Mouse (Mus musculus): ENCODE data around the gene Mpst. TPM values are rescaled to one million over a fixed set of nuclear protein-coding genes. Genes with fewer than 3 reads are reported as not detected.

Mpst gene
- total and polyA plus RNA-seq, 3 experiments, result 19.9 to 101 (median 20.2) TPM

- H3K4me3 ChIP-seq (ENCODE audit: low read depth, low read length), result no peak overlapping the region
- peaks cover 12% of the 10 kb centered on the region for H3K4me1 ChIP-seq (ENCODE audit: insufficient read depth, low read depth, low read length)
- H3K36me3 ChIP-seq (replicated peaks), result no peaks in the 10 kb centered on the region
- DNase-seq (ENCODE audit: low spot score), result no peak
- ATAC-seq (ENCODE audit: extremely low read depth, insufficient number of reproducible peaks, low FRiP score, poor library complexity, severe bottlenecking), result no peak
- no peak for TF ChIP-seq CTCF (IDR thresholded peaks at IDR 0.05; ENCODE audit: low read depth, low read length)
- TF ChIP-seq POLR2AphosphoS5 (IDR thresholded peaks at IDR 0.05; ENCODE audit: insufficient replicate concordance, low read depth, low read length), result no peak
- TF ChIP-seq GATA2 (IDR thresholded peaks at IDR 0.05; ENCODE audit: borderline replicate concordance, low read depth, low read length), result no peak
- TF ChIP-seq TAL1 (conservative IDR thresholded peaks at IDR 0.05; ENCODE audit: low read depth, low read length), result no peak
- no peak for TF ChIP-seq GATA1 (IDR thresholded peaks at IDR 0.05; ENCODE audit: borderline replicate concordance, low read length)
- H3K9me3 ChIP-seq (replicated peaks), result no peaks in the 10 kb centered on the region
- H3K27me3 ChIP-seq (ENCODE audit: insufficient read depth, low read length), result peaks cover 69% of the 10 kb centered on the region
These were observed 4.9 kb upstream of the Mpst start for GRCm38 (mm10) chr15:78401345-78401744.

- DNase-seq (ENCODE audit: low spot score), result no peak
- Histone ChIP-seq H3K4me1 (ENCODE audit: insufficient read depth, low read depth, low read length) (peaks cover 18% of the 10 kb centered on the region), H3K4me3 (ENCODE audit: low read depth, low read length) (no peak overlapping the region), H3K9me3 (replicated peaks) (no peaks in the 10 kb centered on the region), H3K27me3 (ENCODE audit: insufficient read depth, low read length) (peaks cover 67% of the 10 kb centered on the region), H3K36me3 (replicated peaks) (no peaks in the 10 kb centered on the region)
- no peak for TF ChIP-seq GATA1 (IDR thresholded peaks at IDR 0.05; ENCODE audit: borderline replicate concordance, low read length)
- TF ChIP-seq POLR2AphosphoS5 (IDR thresholded peaks at IDR 0.05; ENCODE audit: insufficient replicate concordance, low read depth, low read length), result no peak
- ATAC-seq (ENCODE audit: extremely low read depth, insufficient number of reproducible peaks, low FRiP score, poor library complexity, severe bottlenecking), result no peak
These were observed 4.3 kb upstream of the Mpst start for GRCm38 (mm10) chr15:78401921-78402320.

GRCm38 (mm10) chr15:78402423-78402822 is 3.8 kb upstream of the Mpst start:
- DNase-seq (ENCODE audit: low spot score), result no peak
- TF ChIP-seq POLR2AphosphoS5 (IDR thresholded peaks at IDR 0.05; ENCODE audit: insufficient replicate concordance, low read depth, low read length), result no peak
- no peak for TF ChIP-seq TAL1 (conservative IDR thresholded peaks at IDR 0.05; ENCODE audit: low read depth, low read length)
- no peak for TF ChIP-seq GATA1 (IDR thresholded peaks at IDR 0.05; ENCODE audit: borderline replicate concordance, low read length)
- no peak for TF ChIP-seq GATA2 (IDR thresholded peaks at IDR 0.05; ENCODE audit: borderline replicate concordance, low read depth, low read length)
- TF ChIP-seq CTCF (IDR thresholded peaks at IDR 0.05; ENCODE audit: low read depth, low read length), result no peak
- Histone ChIP-seq H3K27me3 (ENCODE audit: insufficient read depth, low read length) (peaks cover 67% of the 10 kb centered on the region), H3K36me3 (replicated peaks) (no peaks in the 10 kb centered on the region), H3K4me3 (ENCODE audit: low read depth, low read length) (no peak overlapping the region), H3K4me1 (ENCODE audit: insufficient read depth, low read depth, low read length) (peaks cover 23% of the 10 kb centered on the region), H3K9me3 (replicated peaks) (no peaks in the 10 kb centered on the region)
- no peak for ATAC-seq (ENCODE audit: extremely low read depth, insufficient number of reproducible peaks, low FRiP score, poor library complexity, severe bottlenecking)

- H3K4me3 ChIP-seq (ENCODE audit: low read depth, low read length), result no peak overlapping the region
- no peak for TF ChIP-seq GATA2 (IDR thresholded peaks at IDR 0.05; ENCODE audit: borderline replicate concordance, low read depth, low read length)
- TF ChIP-seq CTCF (IDR thresholded peaks at IDR 0.05; ENCODE audit: low read depth, low read length), result no peak
- TF ChIP-seq TAL1 (conservative IDR thresholded peaks at IDR 0.05; ENCODE audit: low read depth, low read length), result no peak
- no peak for TF ChIP-seq POLR2AphosphoS5 (IDR thresholded peaks at IDR 0.05; ENCODE audit: insufficient replicate concordance, low read depth, low read length)
- no peak for TF ChIP-seq GATA1 (IDR thresholded peaks at IDR 0.05; ENCODE audit: borderline replicate concordance, low read length)
- H3K36me3 ChIP-seq (replicated peaks), result peaks cover 2% of the 10 kb centered on the region
- DNase-seq (ENCODE audit: low spot score), result no peak
- no peaks in the 10 kb centered on the region for H3K9me3 ChIP-seq (replicated peaks)
- peaks cover 58% of the 10 kb centered on the region for H3K27me3 ChIP-seq (ENCODE audit: insufficient read depth, low read length)
- H3K4me1 ChIP-seq (ENCODE audit: insufficient read depth, low read depth, low read length), result peaks cover 32% of the 10 kb centered on the region
- no peak for ATAC-seq (ENCODE audit: extremely low read depth, insufficient number of reproducible peaks, low FRiP score, poor library complexity, severe bottlenecking)
These were observed 2.9 kb upstream of the Mpst start for GRCm38 (mm10) chr15:78403301-78403741.

- DNase-seq (ENCODE audit: low spot score), result no peak
- Histone ChIP-seq H3K4me3 (ENCODE audit: low read depth, low read length) (no peak overlapping the region), H3K4me1 (ENCODE audit: insufficient read depth, low read depth, low read length) (peaks cover 37% of the 10 kb centered on the region), H3K36me3 (replicated peaks) (peaks cover 7% of the 10 kb centered on the region), H3K27me3 (ENCODE audit: insufficient read depth, low read length) (peaks cover 52% of the 10 kb centered on the region), H3K9me3 (replicated peaks) (no peaks in the 10 kb centered on the region)
- no peak for ATAC-seq (ENCODE audit: extremely low read depth, insufficient number of reproducible peaks, low FRiP score, poor library complexity, severe bottlenecking)
- TF ChIP-seq GATA2 (IDR thresholded peaks at IDR 0.05; ENCODE audit: borderline replicate concordance, low read depth, low read length) (no peak), GATA1 (IDR thresholded peaks at IDR 0.05; ENCODE audit: borderline replicate concordance, low read length) (no peak), CTCF (IDR thresholded peaks at IDR 0.05; ENCODE audit: low read depth, low read length) (no peak), POLR2AphosphoS5 (IDR thresholded peaks at IDR 0.05; ENCODE audit: insufficient replicate concordance, low read depth, low read length) (no peak), TAL1 (conservative IDR thresholded peaks at IDR 0.05; ENCODE audit: low read depth, low read length) (no peak)
These were observed 2.3 kb upstream of the Mpst start for GRCm38 (mm10) chr15:78403896-78404295.

GRCm38 (mm10) chr15:78405098-78405497 is 1.1 kb upstream of the Mpst start:
- Histone ChIP-seq H3K9me3 (replicated peaks) (peaks cover 2% of the 10 kb centered on the region), H3K4me3 (ENCODE audit: low read depth, low read length) (peak overlapping the region; percentile 72; the same call in 1 of the 2 replicates), H3K27me3 (ENCODE audit: insufficient read depth, low read length) (peaks cover 46% of the 10 kb centered on the region), H3K4me1 (ENCODE audit: insufficient read depth, low read depth, low read length) (peaks cover 37% of the 10 kb centered on the region), H3K36me3 (replicated peaks) (peaks cover 12% of the 10 kb centered on the region)
- no peak for ATAC-seq (ENCODE audit: extremely low read depth, insufficient number of reproducible peaks, low FRiP score, poor library complexity, severe bottlenecking)
- no peak for DNase-seq (ENCODE audit: low spot score)
- TF ChIP-seq CTCF (IDR thresholded peaks at IDR 0.05; ENCODE audit: low read depth, low read length) (no peak), POLR2AphosphoS5 (IDR thresholded peaks at IDR 0.05; ENCODE audit: insufficient replicate concordance, low read depth, low read length) (no peak), GATA2 (IDR thresholded peaks at IDR 0.05; ENCODE audit: borderline replicate concordance, low read depth, low read length) (no peak), TAL1 (conservative IDR thresholded peaks at IDR 0.05; ENCODE audit: low read depth, low read length) (no peak), GATA1 (IDR thresholded peaks at IDR 0.05; ENCODE audit: borderline replicate concordance, low read length) (no peak)
